Mouse (Mus musculus) olfactory bulb, adult 2 months (tissue): ENCODE results near the gene Kalrn.

ENCODE experiments used
- CTCF ChIP-seq: fragments of 200-500 bp; IDR thresholded peaks from 2 replicates; pipeline ENCODE4 v1.5.1; 2012; ENCODE audit warnings: low read depth, mild to moderate bottlenecking, low read length, moderate library complexity; ENCODE audit not compliant: insufficient read depth
- POLR2A ChIP-seq: fragments of 200-500 bp; IDR thresholded peaks from 2 replicates; pipeline ENCODE4 v1.6.1; 2012; ENCODE audit warnings: mild to moderate bottlenecking, low read depth, low read length, moderate library complexity; ENCODE audit not compliant: insufficient read depth

DNA sequence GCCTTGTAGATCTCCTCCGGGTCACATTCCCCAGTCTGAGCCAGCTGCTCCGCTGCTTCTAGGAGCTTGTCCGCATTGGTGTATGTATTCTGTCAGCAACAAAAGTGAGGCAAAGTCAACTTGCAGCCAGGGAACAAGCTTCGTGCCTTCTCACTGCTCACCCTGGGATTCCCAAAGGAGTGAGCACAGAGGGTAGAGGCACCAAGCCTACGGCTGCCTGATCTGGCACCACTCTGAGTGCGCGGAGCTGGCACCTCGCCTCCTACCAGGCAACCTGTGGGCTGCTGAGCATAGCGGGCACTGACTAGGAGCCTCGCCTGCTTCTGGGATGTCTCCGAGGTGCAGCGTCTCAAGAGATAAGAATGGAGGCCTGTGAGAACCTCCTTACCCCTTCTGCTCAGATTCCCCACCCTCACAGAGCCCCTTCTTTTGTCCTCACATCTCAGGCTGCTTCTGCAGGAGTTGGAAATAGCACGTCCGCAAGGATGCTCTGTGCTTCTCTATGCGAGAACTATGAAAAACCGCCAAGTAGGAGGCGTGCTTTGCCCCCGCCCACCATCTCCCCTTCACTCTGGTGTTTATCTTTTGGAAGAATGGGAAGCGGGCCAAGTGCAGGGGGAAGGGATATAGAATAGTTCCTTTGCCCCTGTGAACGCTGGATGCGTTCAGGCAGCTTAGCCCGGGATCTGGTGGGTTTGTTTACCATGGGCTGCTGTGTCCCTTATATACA, 310.4 kb downstream of the Kalrn start:
- TF ChIP-seq CTCF (no peak), POLR2A (no peak)
